Mouse (Mus musculus) limb, embryonic 14.5 days (tissue): ENCODE results near the gene Sgf29. TPM values are rescaled to one million over a fixed set of nuclear protein-coding genes. Genes with fewer than 3 reads are reported as not detected.

ENCODE experiments used
- ATAC-seq: fragments of 200-750 bp; cut with Nextera tagmentation; 2 replicates; pipeline ENCODE4 v1.8.0; 2017; ENCODE audit warnings: low read depth, moderate number of reproducible peaks, moderate TSS enrichment; ENCODE audit not compliant: low FRiP score
- DNase-seq: peaks from one replicate; pipeline ENCODE4 v3.0.0-alpha.2; 2015; ENCODE audit warnings: low spot score
- H3K27ac ChIP-seq: fragments of 300-500 bp; sonication (generic); replicated peaks from 2 replicates; pipeline ENCODE4 v1.5.1; 2014; ENCODE audit warnings: low read depth, mild to moderate bottlenecking, low read length, moderate library complexity, mixed read lengths
- H3K27me3 ChIP-seq: fragments of 300-500 bp; sonication (generic); 2 replicates; pipeline ENCODE4 v1.6.1; 2014; ENCODE audit warnings: low read length, mixed read lengths; ENCODE audit not compliant: control insufficient read depth, insufficient read depth
- H3K36me3 ChIP-seq: fragments of 300-500 bp; sonication (generic); 2 replicates; pipeline ENCODE4 v1.6.1; 2014; ENCODE audit warnings: mild to moderate bottlenecking, low read length, moderate library complexity, mixed read lengths; ENCODE audit not compliant: control insufficient read depth, insufficient read depth
- H3K4me1 ChIP-seq: fragments of 300-500 bp; sonication (generic); 2 replicates; pipeline ENCODE4 v1.6.1; 2014; ENCODE audit warnings: antibody characterized with exemption, low read length, mixed read lengths; ENCODE audit not compliant: control insufficient read depth, insufficient read depth
- H3K4me2 ChIP-seq: fragments of 300-500 bp; sonication (generic); replicated peaks from 2 replicates; pipeline ENCODE4 v1.6.1; 2014; ENCODE audit warnings: low read depth, mild to moderate bottlenecking, low read length, moderate library complexity; ENCODE audit not compliant: severe bottlenecking
- H3K4me3 ChIP-seq: fragments of 300-500 bp; sonication (generic); replicated peaks from 2 replicates; pipeline ENCODE4 v1.5.1; 2014; ENCODE audit warnings: low read length
- H3K9ac ChIP-seq: fragments of 300-500 bp; sonication (generic); 2 replicates; pipeline ENCODE4 v1.6.1; 2014; ENCODE audit warnings: mild to moderate bottlenecking, low read depth, low read length, moderate library complexity; ENCODE audit not compliant: severe bottlenecking
- H3K9me3 ChIP-seq: fragments of 300-500 bp; sonication (generic); 2 replicates; pipeline ENCODE4 v1.6.1; 2016; ENCODE audit warnings: low read length; ENCODE audit not compliant: control insufficient read depth
- POLR2A ChIP-seq: fragments of 200-500 bp; IDR thresholded peaks from 2 replicates; pipeline ENCODE4 v1.8.0; 2012; ENCODE audit warnings: inconsistent platforms, mild to moderate bottlenecking, moderate library complexity, borderline replicate concordance; ENCODE audit not compliant: insufficient read depth, insufficient read length; ENCODE audit errors: extremely low read depth
- WGBS: fragments of 180-500 bp; shearing (Covaris S2); extraction: QIAGEN DNeasy Blood & Tissue Kit; methylation state at CpG from one replicate; pipeline ENCODE4 v1.1.7; 2014; 5-methylcytosine and 5-hydroxymethylcytosine counted together
- polyA plus RNA-seq, 2 experiments: library from polyadenylated mRNA; depleted of rRNA in 1 of 2; stranded (reverse) in 1 of 2; unstranded in 1 of 2; fragments of >200 nt; fragmentation: Nextera tagmentation in 1 of 2; extraction: Ambion mirVana in 1 of 2; gene quantifications; 2 replicates each; pipeline versions ENCODE4 v1.2.1 to v1.2.3; 2012 to 2014

Sgf29 gene
- polyA plus RNA-seq, 2 experiments = 49.8 to 56.0 TPM

- Histone ChIP-seq H3K9ac (no peak overlapping the region), H3K4me3 (no peak overlapping the region), H3K4me1 (peaks cover 7% of the 10 kb centered on the region; the same call in 1 of the 2 replicates), H3K9me3 (no peaks in the 10 kb centered on the region), H3K27me3 (no peaks in the 10 kb centered on the region), H3K4me2 (peak overlapping the region; percentile 94; the same call in 1 of the 2 replicates), H3K36me3 (peaks cover 3% of the 10 kb centered on the region; the same call in 1 of the 2 replicates), H3K27ac (no peak overlapping the region)
- ATAC-seq = no peak
- WGBS = 84% methylated on average over 12 of the region's 12 CpGs
- DNase-seq = no peak
- no peak for TF ChIP-seq POLR2A
Observed at GRCm38 (mm10) chr7:126702861-126703756, 54.0 kb downstream of the Sgf29 start.

- DNase-seq (no peak), ATAC-seq (no peak)
- TF ChIP-seq POLR2A = no peak
- H3K4me1 ChIP-seq = peaks cover 7% of the 10 kb centered on the region; the same call in 1 of the 2 replicates
- WGBS = 11% methylated on average over 7 of the region's 7 CpGs
- H3K4me3 ChIP-seq = peak overlapping the region; percentile 49
- H3K9ac ChIP-seq = peak overlapping the region; percentile 61
- H3K27me3 ChIP-seq = no peaks in the 10 kb centered on the region
- H3K36me3 ChIP-seq = peaks cover 3% of the 10 kb centered on the region; the same call in 1 of the 2 replicates
- no peaks in the 10 kb centered on the region for H3K9me3 ChIP-seq
- peak overlapping the region; percentile 94 for H3K4me2 ChIP-seq
- H3K27ac ChIP-seq = no peak overlapping the region
Observed at GRCm38 (mm10) chr7:126703757-126704077, 54.6 kb downstream of the Sgf29 start.

DNA sequence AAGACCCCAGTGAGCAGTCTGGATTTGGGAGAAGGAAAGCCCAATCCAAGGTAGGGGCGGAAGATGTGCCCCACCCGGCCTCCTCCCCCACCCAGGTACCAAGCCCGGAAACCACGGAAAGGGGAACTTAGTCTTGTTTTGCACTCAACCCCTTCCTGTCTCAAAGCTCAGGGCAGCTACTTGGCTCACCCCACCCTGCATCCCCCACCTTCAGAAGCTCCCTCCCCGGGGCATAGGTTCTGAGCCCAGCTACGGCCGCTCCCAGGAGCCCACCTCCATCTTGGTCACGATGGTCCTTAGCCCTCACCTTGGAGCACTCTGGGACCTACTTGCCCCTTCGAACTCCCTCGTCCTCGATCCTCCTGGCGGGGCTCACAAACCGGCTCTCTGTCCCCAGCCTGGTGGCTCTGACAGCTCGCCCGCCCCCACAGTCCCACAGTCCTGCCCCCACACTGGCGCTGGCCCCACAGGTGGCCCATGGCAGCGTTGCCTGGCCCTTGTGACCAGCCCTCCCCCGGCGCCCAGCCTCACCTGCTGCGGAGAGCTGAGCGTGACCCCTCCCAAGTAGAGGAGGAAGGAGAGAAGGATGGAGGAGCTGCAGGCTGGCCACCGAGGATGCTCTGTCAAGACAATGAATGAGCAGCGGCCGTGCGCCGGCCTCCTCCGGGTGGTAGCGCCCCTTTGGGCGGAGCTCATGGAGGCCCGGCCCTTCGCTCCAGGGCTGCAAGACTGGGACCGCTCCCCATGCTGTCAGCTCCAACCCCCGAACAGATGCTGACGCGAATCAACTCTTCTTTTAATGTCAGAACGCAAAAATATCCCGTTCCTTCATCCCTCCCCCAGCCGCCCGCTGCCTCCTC lies 55.2 kb downstream of the Sgf29 start:
- Histone ChIP-seq H3K36me3 (no peaks in the 10 kb centered on the region), H3K4me2 (peak overlapping the region; percentile 94), H3K27ac (no peak overlapping the region), H3K4me3 (peak overlapping the region; percentile 49), H3K27me3 (no peaks in the 10 kb centered on the region), H3K9me3 (no peaks in the 10 kb centered on the region), H3K4me1 (peaks cover 7% of the 10 kb centered on the region; the same call in 1 of the 2 replicates), H3K9ac (peak overlapping the region; percentile 61)
- ATAC-seq (peak; percentile 68), DNase-seq (peak; percentile 64)
- WGBS = 2% methylated on average over 32 of the region's 39 CpGs
- TF ChIP-seq POLR2A = no peak

DNA sequence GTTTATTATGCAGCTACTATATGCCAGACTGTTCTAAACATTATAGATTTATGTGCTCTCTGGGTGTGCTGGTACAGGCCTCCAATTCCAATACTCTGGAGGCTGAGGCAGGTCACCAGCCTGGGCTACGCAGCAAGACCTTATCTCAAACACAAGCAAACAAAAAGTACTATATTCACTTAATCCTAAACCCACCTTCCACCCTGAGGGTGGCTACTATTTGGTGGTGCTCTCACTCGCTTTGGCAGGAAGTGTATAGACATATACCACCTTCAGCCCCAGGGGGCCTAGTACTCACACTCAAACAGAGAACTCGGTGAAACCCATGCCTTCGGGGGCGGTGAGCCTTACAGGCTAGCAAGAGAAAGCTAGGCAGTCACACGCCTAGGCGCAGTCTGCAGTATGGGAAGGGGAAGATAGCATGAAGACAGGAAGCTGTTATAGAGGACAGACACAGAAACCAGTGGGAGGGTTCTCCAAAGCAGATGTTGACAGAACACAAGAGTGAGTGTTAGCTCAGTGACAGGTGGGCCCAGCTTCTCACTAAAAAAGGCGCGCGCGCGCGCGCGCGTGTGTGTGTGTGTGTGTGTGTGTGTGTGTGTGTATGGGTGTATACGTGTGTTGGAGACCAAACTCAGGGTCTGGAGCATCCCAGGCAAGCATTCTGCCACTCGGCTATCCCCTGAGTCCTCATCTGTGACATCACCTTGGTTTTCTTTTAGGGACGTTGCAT lies 58.5 kb downstream of the Sgf29 start, which contains the start of gene Coro1a:
Gene Coro1a (minus strand): TSS at position 346 of the 733 bp plus-strand sequence.
- no peak for DNase-seq
- Histone ChIP-seq H3K4me2 (no peak within 1 kb of the TSS), H3K27ac (no peak within 1 kb of the TSS), H3K4me3 (no peak within 1 kb of the TSS), H3K9me3 (no peaks in the 10 kb centered on the region), H3K4me1 (peaks cover 7% of the 10 kb centered on the region; the same call in 1 of the 2 replicates), H3K36me3 (no peaks in the 10 kb centered on the region), H3K9ac (no peak within 1 kb of the TSS), H3K27me3 (no peaks in the 10 kb centered on the region)
- TF ChIP-seq POLR2A = no peak
- 87% methylated on average over 17 of the region's 19 CpGs for WGBS
- ATAC-seq = no peak
